Mouse (Mus musculus) kidney, embryonic 14.5 days (tissue): ENCODE measurements around the gene Aym1. TPM values are rescaled to one million over a fixed set of nuclear protein-coding genes. Genes with fewer than 3 reads are reported as not detected.

Source experiments
- ATAC-seq: fragments of 200-750 bp; cut with Nextera tagmentation; 2 replicates; pipeline ENCODE4 v1.8.0; 2017; ENCODE audit warnings: moderate number of reproducible peaks, mild to moderate bottlenecking, moderate TSS enrichment, moderate library complexity; ENCODE audit not compliant: low FRiP score, low TSS enrichment
- H3K27ac ChIP-seq: fragments of 300-500 bp; sonication (generic); 2 replicates; pipeline ENCODE4 v1.5.1; 2014; ENCODE audit warnings: low read depth, mild to moderate bottlenecking, low read length, moderate library complexity, mixed read lengths
- H3K27me3 ChIP-seq: fragments of 300-500 bp; sonication (generic); 2 replicates; pipeline ENCODE4 v1.6.1; 2014; ENCODE audit warnings: mild to moderate bottlenecking, low read length; ENCODE audit not compliant: control insufficient read depth, insufficient read depth
- H3K36me3 ChIP-seq: fragments of 300-500 bp; sonication (generic); 2 replicates; pipeline ENCODE4 v1.6.1; 2014; ENCODE audit warnings: low read length, mixed read lengths; ENCODE audit not compliant: control insufficient read depth, insufficient read depth
- H3K4me1 ChIP-seq: fragments of 300-500 bp; sonication (generic); 2 replicates; pipeline ENCODE4 v1.6.1; 2014; ENCODE audit warnings: low read length, mixed read lengths; ENCODE audit not compliant: control insufficient read depth, insufficient read depth
- H3K4me2 ChIP-seq: fragments of 300-500 bp; sonication (generic); replicated peaks from 2 replicates; pipeline ENCODE4 v1.6.1; 2014; ENCODE audit warnings: low read depth, mild to moderate bottlenecking, low read length
- H3K4me3 ChIP-seq: fragments of 300-500 bp; sonication (generic); 2 replicates; pipeline ENCODE4 v1.5.1; 2014; ENCODE audit warnings: mild to moderate bottlenecking, low read length
- H3K9ac ChIP-seq: fragments of 300-500 bp; sonication (generic); 2 replicates; pipeline ENCODE4 v1.6.1; 2014; ENCODE audit warnings: low read depth, mild to moderate bottlenecking, low read length, moderate library complexity
- H3K9me3 ChIP-seq: fragments of 300-500 bp; sonication (generic); 2 replicates; pipeline ENCODE4 v1.6.1; 2016; ENCODE audit warnings: low read length; ENCODE audit not compliant: control insufficient read depth
- WGBS: fragments of 180-500 bp; shearing (Covaris S2); extraction: QIAGEN DNeasy Blood & Tissue Kit; methylation state at CpG from one replicate; pipeline ENCODE4 v1.1.7; 2014; 5-methylcytosine and 5-hydroxymethylcytosine counted together
- polyA plus RNA-seq: library from polyadenylated mRNA; unstranded; fragments of >200 nt; fragmentation: Nextera tagmentation; extraction: Ambion mirVana; gene quantifications from 2 replicates; pipeline ENCODE4 v1.2.1, GENCODE M21; 2014

Gene Aym1
- polyA plus RNA-seq, 1 experiment from 2014 or later: not detected

DNA sequence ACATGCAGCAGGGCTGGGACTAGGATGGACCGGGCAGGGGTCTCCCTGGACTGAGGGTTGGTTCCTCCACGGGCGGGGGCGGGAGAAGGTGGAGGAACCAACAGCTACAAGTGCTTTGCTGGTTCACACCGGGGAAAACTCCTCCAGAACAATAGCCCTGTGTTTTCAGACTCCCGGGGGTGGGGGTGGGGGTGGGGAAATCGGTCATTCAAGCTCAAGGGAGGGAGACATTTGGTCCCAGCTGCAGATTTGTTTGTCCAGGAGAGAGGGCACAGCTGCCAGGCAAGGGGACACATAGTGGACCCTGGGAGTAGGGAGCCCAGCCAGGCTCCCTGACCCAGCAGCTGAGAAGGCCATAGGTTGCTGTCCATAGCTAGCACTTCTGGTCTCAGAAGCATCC, 7.9 kb upstream of the Aym1 start:
- Histone ChIP-seq H3K36me3 (no peaks in the 10 kb centered on the region), H3K4me2 (no peak overlapping the region), H3K27ac (no peak overlapping the region), H3K9ac (0 out of 2 replicates have a peak overlapping the region, but pooled peaks have one; percentile 7), H3K27me3 (peaks cover 40% of the 10 kb centered on the region), H3K4me1 (peaks cover 6% of the 10 kb centered on the region), H3K4me3 (no peak overlapping the region), H3K9me3 (no peaks in the 10 kb centered on the region)
- no peak for ATAC-seq
- WGBS: 6% methylated on average over 7 of the region's 7 CpGs

DNA sequence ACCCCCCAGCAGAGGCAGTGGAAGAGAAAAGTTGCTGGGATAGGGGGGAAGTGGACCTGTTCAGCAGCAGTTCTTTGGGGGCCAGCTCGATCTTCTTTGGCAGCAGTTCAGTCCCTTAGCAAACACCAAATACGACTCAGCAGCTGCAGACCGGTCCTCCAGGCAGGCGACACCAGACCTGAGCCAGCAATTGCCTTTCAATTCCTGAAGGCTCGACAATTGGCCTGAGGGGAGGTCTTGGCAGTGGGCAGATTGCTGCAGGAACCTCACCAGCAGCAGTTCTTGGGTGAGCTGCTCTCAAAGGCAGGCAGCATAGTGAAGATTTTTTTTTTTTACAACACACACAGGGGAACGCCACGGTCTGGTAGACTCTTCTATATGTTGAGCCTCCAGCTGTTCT, 7.3 kb upstream of the Aym1 start:
- ATAC-seq: no peak
- H3K27ac ChIP-seq: no peak overlapping the region
- H3K4me2 ChIP-seq: no peak overlapping the region
- H3K36me3 ChIP-seq: no peaks in the 10 kb centered on the region
- H3K4me3 ChIP-seq: no peak overlapping the region
- WGBS: 6% methylated on average over 7 of the region's 7 CpGs
- H3K4me1 ChIP-seq: peaks cover 6% of the 10 kb centered on the region
- no peak overlapping the region for H3K9ac ChIP-seq
- H3K9me3 ChIP-seq: no peaks in the 10 kb centered on the region
- H3K27me3 ChIP-seq: peaks cover 35% of the 10 kb centered on the region

DNA sequence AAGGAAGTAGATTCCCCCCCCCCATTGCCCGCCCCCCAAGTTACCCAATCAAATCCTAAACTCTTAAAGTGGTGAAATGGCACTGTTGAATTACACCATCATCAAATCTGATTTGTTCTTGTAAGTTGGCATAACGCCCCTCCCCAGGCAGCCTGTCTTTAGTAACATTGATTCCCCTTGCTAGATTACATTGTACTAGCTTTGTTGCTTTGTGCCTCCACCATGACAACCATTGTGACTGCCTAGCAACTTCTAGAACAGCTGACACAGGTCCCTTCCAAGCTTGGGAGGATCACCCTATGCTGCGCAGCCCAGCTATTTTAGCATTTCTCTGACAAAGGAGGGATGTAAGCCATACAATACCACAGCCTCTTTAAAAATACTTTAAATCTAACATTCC, 5.3 kb upstream of the Aym1 start:
- no peak overlapping the region for H3K4me3 ChIP-seq
- no peak for ATAC-seq
- no peak overlapping the region for H3K4me2 ChIP-seq
- no peaks in the 10 kb centered on the region for H3K36me3 ChIP-seq
- H3K4me1 ChIP-seq: peaks cover 4% of the 10 kb centered on the region; the same call in 1 of the 2 replicates
- no peaks in the 10 kb centered on the region for H3K9me3 ChIP-seq
- peaks cover 17% of the 10 kb centered on the region; the same call in 1 of the 2 replicates for H3K27me3 ChIP-seq
- no peak overlapping the region for H3K9ac ChIP-seq
- 93% methylated on average over 3 of the region's 3 CpGs for WGBS
- H3K27ac ChIP-seq: no peak overlapping the region

DNA sequence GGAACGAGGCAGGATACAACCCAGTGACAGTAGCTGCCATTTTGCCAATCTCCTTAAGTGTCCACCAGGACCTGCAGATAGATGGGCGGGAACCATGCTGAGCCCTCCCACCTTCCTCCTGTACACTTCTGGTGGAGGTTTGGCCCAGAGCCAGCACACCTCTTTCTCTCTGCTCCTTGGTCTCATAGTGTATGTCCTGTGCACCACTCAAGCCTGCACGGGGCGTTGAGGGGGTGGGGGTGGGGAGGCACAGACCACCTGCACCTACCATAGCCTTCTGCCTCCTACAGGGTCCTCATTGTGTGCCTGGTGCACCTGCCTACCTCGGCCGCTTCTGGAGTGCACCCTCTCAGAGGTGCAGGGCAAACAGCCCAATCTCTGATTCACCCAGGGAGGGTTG, 4.5 kb upstream of the Aym1 start:
- no peaks in the 10 kb centered on the region for H3K9me3 ChIP-seq
- peaks cover 13% of the 10 kb centered on the region; the same call in 1 of the 2 replicates for H3K27me3 ChIP-seq
- peaks cover 4% of the 10 kb centered on the region for H3K4me1 ChIP-seq
- no peak overlapping the region for H3K27ac ChIP-seq
- ATAC-seq: no peak
- 66% methylated on average over 6 of the region's 6 CpGs for WGBS
- H3K9ac ChIP-seq: no peak overlapping the region
- no peaks in the 10 kb centered on the region for H3K36me3 ChIP-seq
- no peak overlapping the region for H3K4me2 ChIP-seq
- no peak overlapping the region for H3K4me3 ChIP-seq

DNA sequence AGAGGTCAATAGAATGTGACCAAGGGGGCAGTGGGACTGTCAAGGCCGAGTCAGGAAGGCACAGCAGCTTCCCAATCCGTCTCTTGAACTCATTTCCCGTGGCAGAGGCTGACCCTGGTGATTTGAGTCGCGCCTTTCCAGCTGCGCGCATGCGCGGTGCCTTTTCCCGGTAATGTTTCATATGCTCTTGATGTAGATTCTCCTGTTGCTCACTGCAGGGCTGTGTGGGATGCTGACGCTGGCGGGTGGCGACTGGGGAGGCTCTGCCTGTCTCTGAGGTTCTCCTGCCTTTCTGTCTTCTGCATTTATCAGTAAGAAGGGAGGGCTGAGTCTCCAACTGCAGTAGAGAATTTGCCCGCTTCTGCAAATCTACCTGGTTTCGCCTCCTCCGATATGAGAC, 2.8 kb upstream of the Aym1 start:
- Histone ChIP-seq H3K4me2 (no peak overlapping the region), H3K27ac (no peak overlapping the region)
- 47% methylated on average over 16 of the region's 16 CpGs for WGBS

DNA sequence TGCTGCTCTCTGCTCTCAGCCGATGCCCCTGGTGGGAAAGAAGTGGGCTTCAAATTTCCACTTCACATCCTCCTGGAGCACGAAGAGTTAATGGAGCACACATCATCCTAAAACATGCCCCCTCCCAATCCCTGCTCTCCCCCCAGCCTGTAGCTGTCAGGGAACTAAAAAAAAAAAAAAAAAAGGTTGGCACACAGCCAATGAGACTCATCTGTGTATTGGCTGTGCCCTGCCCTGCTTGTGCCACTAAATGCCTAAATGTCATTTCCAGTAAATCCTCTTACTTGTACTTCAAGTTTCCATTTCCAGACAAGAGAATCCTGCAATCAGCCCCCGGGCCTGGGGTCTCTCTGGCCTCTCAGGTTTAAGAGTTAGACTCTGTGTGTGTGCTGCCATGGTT, 562 bp downstream of the Aym1 start:
- no peak overlapping the region for H3K9ac ChIP-seq
- H3K4me2 ChIP-seq: no peak overlapping the region
- no peak overlapping the region for H3K27ac ChIP-seq
- no peaks in the 10 kb centered on the region for H3K36me3 ChIP-seq
- no peaks in the 10 kb centered on the region for H3K27me3 ChIP-seq
- ATAC-seq: no peak
- peaks cover 12% of the 10 kb centered on the region; the same call in 1 of the 2 replicates for H3K4me1 ChIP-seq
- 21% methylated on average over 3 of the region's 3 CpGs for WGBS
- no peak overlapping the region for H3K4me3 ChIP-seq
- no peaks in the 10 kb centered on the region for H3K9me3 ChIP-seq

More for the DNA sequence above, 2.8 kb upstream of the Aym1 start:
- H3K9ac ChIP-seq: no peak overlapping the region
- no peak overlapping the region for H3K4me3 ChIP-seq
- ATAC-seq: no peak
- no peaks in the 10 kb centered on the region; the same call in 1 of the 2 replicates for H3K27me3 ChIP-seq
- H3K9me3 ChIP-seq: no peaks in the 10 kb centered on the region
- peaks cover 11% of the 10 kb centered on the region; the same call in 1 of the 2 replicates for H3K4me1 ChIP-seq
- no peaks in the 10 kb centered on the region for H3K36me3 ChIP-seq

DNA sequence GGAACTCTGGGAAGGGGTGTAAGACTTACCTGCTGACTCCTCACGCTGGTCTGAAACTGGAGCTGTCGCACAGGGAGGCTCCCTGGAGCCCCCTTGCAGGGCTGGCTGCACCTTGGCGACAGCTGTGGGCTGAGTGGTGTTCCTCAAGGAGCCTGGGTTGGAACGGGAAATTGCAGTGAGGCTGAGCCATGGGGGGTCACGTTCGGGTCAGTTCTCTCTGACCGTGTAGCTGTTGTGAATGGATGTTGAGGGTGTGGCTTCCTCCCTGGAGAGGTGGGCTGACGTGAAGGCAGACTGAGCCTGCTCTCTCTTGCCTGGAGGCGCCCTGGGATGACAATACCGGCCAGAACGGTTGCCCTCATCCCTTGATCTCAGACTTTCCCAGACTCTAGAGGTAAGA, 1.7 kb downstream of the Aym1 start:
- Histone ChIP-seq H3K27ac (no peak overlapping the region), H3K9me3 (no peaks in the 10 kb centered on the region), H3K27me3 (no peaks in the 10 kb centered on the region), H3K4me3 (no peak overlapping the region), H3K36me3 (no peaks in the 10 kb centered on the region), H3K4me1 (peaks cover 12% of the 10 kb centered on the region; the same call in 1 of the 2 replicates), H3K9ac (no peak overlapping the region), H3K4me2 (peak overlapping the region; percentile 8; the same call in 1 of the 2 replicates)
- peak; percentile 68 for ATAC-seq
- WGBS: 4% methylated on average over 11 of the region's 11 CpGs

DNA sequence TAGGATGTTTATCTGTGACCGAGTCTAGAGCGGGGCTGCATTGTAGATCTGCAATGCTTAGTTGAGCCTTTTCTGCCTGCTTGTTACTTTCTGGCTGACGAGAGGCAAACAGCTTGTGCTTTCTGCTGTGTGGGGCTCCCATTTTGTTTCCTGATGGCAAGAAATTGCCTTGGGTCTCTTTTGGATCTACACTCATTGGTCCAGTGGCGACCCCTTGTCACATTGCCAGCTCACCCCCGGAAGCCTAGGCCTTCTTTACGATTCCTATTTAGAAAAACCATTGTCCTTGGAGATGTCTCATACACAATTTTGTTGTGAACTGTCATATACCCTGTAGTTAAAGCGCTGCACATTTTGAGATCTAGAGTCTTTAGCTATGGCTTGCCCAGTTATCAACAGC, 4.2 kb downstream of the Aym1 start:
- H3K36me3 ChIP-seq: no peaks in the 10 kb centered on the region
- H3K4me3 ChIP-seq: no peak overlapping the region
- H3K27ac ChIP-seq: no peak overlapping the region
- H3K9me3 ChIP-seq: no peaks in the 10 kb centered on the region
- no peak for ATAC-seq
- no peak overlapping the region for H3K4me2 ChIP-seq
- WGBS: 73% methylated on average over 7 of the region's 7 CpGs
- peaks cover 12% of the 10 kb centered on the region; the same call in 1 of the 2 replicates for H3K4me1 ChIP-seq
- no peaks in the 10 kb centered on the region for H3K27me3 ChIP-seq
- no peak overlapping the region for H3K9ac ChIP-seq

DNA sequence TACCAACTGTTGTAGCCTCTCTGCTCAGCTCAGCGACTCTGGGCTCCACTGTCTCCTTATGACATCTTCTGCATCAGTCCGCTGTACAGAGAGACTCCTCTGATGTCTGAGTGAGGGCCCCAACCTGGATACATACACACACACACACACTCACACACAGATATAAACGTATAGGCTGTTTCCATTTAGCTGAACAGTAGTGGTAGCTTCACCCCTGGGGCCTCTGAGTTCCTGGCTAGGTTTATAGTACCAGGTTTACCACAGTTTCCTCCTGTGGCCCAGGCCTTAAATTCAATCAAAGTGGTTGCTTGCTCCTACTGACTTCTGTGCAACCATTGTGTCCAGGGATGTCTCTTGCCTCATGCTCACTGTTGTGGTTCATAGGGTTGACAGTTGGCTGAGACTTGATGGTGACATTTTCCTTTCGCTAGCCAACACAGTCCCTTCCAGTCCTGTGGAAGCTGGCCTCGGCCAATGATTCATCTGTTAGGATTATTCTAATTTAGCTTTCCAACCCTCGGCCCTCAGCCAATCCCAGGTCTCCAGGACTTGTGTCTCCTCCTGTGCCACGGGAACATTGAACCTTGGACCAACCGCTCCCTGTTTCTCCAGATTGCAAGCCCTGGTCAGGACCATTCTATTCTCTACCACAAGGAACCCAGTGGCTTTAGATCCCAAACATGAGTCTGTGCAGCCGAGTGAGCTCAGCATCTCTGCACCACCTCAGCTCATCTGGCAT, 5.3 kb downstream of the Aym1 start:
- H3K27ac ChIP-seq: no peak overlapping the region
- H3K27me3 ChIP-seq: no peaks in the 10 kb centered on the region
- 86% methylated on average over 9 of the region's 9 CpGs for WGBS
- H3K4me3 ChIP-seq: no peak overlapping the region
- H3K9me3 ChIP-seq: no peaks in the 10 kb centered on the region
- H3K4me2 ChIP-seq: no peak overlapping the region
- no peak for ATAC-seq
- no peak overlapping the region for H3K9ac ChIP-seq
- no peaks in the 10 kb centered on the region for H3K36me3 ChIP-seq
- H3K4me1 ChIP-seq: peaks cover 12% of the 10 kb centered on the region; the same call in 1 of the 2 replicates
